Mouse (Mus musculus): ENCODE measurements around the gene Klhl36.

Klhl36 gene

DNA sequence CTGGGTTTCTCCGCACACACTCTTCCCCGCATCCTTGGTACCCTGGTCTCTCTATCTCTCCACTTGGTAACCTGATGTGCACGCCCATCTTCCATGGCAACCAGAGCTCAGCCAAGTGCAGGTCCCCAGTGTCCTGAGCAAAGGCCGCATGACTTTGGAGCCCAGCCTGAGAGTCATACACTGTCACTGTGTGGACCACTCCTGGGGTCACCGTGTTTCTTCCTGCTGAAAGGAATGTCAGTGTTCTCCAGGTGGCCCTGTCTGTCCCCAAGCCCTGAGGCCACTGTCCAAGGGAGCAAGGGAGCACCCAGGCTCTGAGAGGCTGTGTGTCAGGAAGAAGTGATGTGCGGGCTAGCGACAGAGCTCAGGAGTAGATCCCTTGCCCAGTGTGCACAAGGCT lies 21.2 kb downstream of the Klhl36 start:
- DNase-seq (ENCODE audit: low spot score in 2 of 2): no peak

DNA sequence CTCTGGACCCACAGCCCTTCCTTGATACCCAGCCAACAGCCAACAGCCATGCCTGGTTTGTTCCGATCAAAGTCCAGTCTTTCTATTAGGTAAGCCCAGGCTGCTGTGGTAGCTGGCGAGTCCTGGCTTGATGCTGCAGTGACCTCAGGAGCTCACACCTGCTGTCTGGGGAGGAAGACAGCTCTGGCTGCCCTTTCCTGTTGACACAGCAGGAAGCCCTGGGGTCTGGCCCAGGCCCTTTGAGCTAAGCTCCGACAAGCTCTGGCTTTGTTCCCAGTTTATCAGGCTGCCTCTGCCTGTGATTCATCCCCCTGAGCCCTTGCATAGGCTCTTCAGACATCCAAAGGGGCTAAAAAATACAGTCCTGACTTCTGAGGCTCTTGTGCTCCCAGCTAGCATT lies 23.5 kb downstream of the Klhl36 start:
- peak; percentile 26 to 53 for DNase-seq (ENCODE audit: low spot score in 2 of 2)

DNA sequence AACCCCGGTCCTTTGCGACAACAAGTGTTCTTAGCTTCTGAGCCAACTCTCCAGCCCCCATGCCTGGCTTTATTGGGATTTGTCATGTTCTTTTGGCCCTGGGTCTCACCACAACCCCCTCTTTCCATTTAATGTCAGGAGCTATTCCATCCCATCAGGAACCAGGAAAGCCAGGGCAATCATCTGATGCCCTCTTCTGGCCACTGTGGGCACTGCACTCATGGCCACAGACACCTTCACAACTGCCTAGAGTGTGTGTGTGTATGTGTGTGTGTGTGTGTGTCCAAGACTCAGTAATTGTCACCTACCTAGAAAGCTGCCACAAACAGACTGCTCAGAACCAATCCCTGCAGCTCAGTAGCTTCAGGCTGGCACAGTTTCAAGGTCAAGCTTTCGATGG lies 25.1 kb downstream of the Klhl36 start:
- peak in 1 of 2 experiments; percentile 19 for DNase-seq (ENCODE audit: low spot score in 2 of 2)

- DNase-seq (ENCODE audit: low spot score in 2 of 2): no peak
Measured at GRCm38 (mm10) chr8:119888012-119888411, 25.9 kb downstream of the Klhl36 start.

DNA sequence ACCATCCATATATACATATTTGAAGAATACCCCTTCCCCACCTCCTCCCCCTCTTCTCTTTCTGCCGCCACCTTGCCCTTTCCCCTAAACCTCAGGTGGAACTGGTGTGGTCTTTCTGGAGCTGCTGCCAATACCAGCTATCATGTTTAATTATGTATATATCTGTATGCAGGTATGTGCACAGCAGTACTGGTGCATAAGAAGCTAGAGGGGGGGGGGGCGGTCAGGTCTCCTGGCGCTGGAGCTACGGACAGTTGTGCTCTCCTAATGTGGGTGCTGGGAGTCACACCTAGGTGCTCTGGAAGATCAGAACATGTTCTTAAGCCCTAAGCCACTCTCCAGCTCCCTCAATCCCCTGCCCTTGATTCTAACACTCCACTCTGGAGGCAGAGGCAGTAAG lies 35.0 kb downstream of the Klhl36 start:
- no peak for DNase-seq (ENCODE audit: low spot score in 2 of 2)

DNA sequence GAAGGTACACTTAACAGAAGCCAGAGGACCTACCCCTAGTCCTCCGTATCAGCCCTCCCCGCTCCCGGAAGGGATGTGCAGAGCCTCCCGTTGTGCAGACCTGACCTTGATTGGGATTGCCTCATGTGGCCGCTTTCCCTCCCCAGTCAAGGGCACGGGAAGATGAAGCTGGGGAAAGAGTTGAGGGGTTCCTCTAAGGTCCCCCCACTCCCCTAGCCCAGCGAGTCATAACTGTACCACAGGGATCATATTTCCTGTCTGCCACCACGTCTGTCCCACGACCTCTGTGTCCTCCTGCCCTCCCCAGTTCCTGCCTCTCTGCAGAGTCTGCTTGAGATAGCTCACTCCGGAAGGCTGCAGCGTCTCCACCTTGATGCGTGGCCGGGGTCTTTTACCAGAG lies 35.9 kb downstream of the Klhl36 start:
- DNase-seq (ENCODE audit: low spot score in 2 of 2): no peak

- no peak for DNase-seq (ENCODE audit: low spot score in 2 of 2)
Measured at GRCm38 (mm10) chr8:119901349-119901748, 39.3 kb downstream of the Klhl36 start.

GRCm38 (mm10) chr8:119901952-119902351 lies 39.9 kb downstream of the Klhl36 start:
- DNase-seq (ENCODE audit: low spot score in 2 of 2): no peak

DNA sequence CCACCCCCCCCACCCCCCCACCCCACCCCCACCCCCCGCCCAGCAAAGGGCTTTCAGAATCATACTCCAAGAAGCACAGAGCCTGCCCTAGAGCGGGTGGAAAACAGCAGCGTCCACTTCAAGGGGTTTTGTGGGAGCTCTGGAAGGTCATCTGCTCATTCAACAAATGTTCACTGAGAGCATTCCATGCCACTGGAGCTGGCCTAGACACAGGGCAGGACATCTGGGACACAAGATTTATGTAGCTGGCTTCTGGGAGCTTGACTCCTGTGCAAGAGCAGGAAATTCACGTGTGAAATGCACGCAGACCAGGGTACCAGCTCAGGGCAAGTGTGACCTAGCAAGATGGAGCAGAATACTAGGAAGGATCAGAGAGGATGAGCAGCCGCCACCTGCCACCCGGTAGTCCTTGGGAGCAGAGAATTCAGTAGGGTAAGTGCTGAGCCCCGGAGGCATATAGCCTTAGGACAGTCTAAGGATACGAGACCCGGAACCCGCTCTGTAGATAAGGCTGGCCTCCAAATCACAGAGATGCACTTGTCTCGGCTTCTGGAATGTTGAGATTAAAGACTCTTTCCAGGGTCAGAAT lies 42.4 kb downstream of the Klhl36 start:
- DNase-seq (ENCODE audit: low spot score in 2 of 2): no peak

- peak in 1 of 2 experiments; percentile 10 for DNase-seq (ENCODE audit: low spot score in 2 of 2)
Measured at GRCm38 (mm10) chr8:119909944-119910546, 48.0 kb downstream of the Klhl36 start, which contains the start of gene Usp10. Usp10 (plus strand) TSS chr8:119910360.

DNA sequence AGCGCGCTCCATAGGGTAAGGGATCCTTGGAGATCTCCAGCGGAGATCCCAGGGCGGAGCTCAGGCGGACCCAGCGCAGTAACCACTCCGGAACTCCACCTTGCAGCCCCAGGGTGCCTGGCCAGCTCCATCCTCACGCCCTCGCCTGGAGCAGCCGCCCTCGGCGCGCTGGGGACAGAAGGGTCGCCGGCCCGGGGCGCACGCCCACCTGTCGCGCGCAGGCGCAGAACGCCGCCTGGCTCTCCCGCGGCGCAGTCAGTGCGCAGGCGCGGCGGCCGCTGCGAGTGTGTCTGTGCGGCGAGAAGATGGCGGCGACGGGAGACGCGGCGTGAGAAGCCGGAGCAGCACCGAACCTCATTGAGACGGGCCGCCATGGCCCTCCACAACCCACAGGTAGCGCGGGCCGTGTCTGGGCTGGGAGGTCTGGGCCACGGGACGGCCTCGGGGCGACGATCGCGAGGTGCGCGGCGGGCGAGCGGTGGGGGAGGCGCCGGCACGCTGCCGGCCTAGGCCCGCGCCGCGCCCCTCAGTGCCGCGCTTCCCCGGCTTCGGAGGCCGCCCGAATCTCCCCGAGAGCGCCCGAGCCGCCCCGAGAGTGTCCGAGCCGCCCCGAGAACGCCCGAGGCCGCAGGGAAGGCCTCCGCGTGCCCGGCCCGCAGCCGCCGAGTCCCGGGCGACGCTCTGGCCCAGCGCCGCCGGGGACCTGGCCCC lies 48.6 kb downstream of the Klhl36 start, which contains the start of gene Gm20388:
Gene Gm20388, plus strand, starts transcription at position 295 of the 711 bp plus-strand sequence.
- DNase-seq (ENCODE audit: low spot score in 2 of 2): peak; percentile 92 to 93

DNA sequence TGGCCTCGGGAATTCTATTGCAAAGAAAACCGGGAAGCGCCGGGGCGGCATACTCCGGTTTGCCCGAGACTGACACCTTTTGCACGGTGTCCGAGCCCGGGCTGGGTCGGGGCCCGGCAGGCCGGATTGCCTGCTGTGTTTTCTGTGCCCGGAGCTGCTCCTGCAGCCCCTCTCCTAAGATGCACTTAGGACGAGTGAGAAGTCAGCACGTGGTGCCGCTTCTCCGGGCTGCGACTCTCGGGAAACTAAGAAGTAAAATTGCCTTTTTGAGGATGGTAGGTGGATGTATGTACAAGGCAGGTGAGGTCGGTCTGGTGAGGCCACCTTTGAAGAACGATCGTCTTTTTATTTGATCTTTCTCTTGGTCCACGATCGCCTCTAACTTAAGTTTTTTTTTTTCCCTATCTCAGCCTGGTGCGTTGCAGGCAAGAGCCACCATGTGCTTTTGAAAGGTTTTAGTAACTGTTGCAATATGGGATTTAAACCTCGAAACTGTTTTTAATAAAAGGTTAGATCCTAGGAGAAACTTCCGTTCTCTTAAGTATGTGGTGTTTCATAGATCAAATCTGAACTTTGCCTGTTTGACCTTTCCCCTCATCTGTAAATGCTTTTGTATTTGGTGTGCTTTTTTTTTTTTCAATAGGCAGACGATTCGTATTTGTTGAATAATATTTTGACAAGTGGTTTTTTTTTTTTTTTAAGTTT lies 49.3 kb downstream of the Klhl36 start:
- no peak for DNase-seq (ENCODE audit: low spot score in 2 of 2)

- DNase-seq (ENCODE audit: low spot score in 2 of 2): no peak
Measured at GRCm38 (mm10) chr8:119912643-119913042, 50.6 kb downstream of the Klhl36 start.

DNA sequence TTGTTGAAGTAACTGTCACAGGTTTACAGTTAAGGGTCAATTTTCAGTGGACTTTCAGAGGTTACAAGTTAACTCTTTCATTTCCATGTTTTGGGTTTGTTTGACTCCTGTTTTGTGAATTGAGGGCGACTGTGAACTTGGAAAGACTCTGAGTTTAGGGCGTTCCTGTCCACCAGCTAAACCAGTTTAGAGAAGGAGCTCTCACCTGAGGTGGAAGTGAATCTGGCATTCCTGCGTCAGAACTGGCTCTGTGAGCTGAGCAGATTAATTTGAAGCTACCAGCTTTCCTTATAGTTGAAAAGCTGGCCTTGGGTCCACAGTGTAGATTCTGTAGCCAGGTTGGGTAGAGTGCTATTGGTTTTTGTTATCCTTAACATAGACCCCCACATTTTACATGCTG lies 51.1 kb downstream of the Klhl36 start:
- no peak for DNase-seq (ENCODE audit: low spot score in 2 of 2)

- DNase-seq (ENCODE audit: low spot score in 2 of 2): no peak
Measured at GRCm38 (mm10) chr8:119914161-119914560, 52.1 kb downstream of the Klhl36 start.

- no peak for DNase-seq (ENCODE audit: low spot score in 2 of 2)
Measured at GRCm38 (mm10) chr8:119915298-119915697, 53.2 kb downstream of the Klhl36 start.

- no peak for DNase-seq (ENCODE audit: low spot score in 2 of 2)
Measured at GRCm38 (mm10) chr8:119916237-119916892, 54.3 kb downstream of the Klhl36 start.

DNA sequence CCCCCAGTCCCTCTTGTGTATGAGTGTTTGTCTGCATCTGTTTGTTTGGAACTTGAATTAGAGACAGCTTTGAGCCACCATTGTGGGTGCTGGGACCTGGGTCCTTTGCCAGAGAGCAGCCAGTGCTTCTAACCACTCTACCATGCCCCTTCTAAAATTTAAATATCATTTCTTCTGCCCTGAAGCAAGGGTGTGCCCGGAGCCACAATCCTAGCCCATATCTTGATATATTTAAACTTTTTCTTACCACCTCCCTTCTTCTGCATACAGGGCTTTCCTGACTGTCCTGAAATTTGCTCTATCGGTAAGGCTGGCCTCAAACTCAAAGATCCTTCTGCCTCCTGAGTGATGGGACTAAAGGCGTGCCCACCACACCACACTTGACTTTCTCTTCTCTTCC lies 55.3 kb downstream of the Klhl36 start:
- DNase-seq (ENCODE audit: low spot score in 2 of 2): no peak

GRCm38 (mm10) chr8:119918155-119918567 lies 56.1 kb downstream of the Klhl36 start:
- DNase-seq (ENCODE audit: low spot score in 2 of 2): no peak

DNA sequence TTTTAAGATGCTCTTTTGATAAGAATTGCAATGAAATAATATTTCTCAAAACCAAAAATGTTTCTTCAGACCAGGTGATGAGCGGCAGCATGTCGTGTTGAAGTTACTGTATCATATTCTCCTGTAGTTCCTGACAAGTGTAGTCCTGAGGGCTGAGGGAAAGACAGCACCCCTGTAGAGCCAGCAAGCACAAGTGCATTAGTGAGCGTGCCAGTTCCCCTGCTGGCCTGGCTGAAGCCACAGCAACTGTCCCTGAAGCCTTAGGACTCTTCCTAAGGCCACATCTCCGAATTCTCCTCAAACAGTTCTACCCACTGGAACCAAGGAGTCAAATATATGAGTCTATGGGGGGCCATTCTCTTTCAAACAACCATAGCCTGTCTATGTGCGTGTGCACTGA lies 61.2 kb downstream of the Klhl36 start:
- DNase-seq (ENCODE audit: low spot score in 2 of 2): no peak

DNA sequence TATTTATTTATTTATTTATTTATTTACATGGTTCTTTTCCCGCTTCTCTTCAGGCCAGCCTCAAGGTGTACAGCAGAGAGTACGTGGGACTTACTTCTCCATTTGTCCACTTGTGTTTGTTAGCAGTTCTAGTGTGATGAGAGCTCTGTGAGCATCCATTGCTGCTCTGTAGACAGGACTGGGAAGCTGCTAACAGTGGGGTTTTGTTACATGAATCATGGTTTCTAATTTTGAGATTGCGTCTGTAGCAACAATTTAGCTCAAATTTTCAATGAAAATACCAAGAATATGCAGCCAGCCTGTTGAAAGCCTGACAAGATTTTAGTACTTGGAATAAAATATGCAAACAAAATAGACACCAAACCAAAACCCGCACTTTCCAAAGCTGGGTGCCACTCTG lies 63.4 kb downstream of the Klhl36 start:
- DNase-seq (ENCODE audit: low spot score in 2 of 2): no peak

GRCm38 (mm10) chr8:119926474-119926873 lies 64.4 kb downstream of the Klhl36 start:
- peak in 1 of 2 experiments; percentile 49 for DNase-seq (ENCODE audit: low spot score in 2 of 2)
